Mouse (Mus musculus) stomach, embryonic 15.5 days (tissue): ENCODE data around the gene Cobl. TPM values are rescaled to one million over a fixed set of nuclear protein-coding genes. Genes with fewer than 3 reads are reported as not detected.

Source experiments
- ATAC-seq: fragments of 200-750 bp; cut with Nextera tagmentation; 2 replicates; pipeline ENCODE4 v1.8.0; 2017; ENCODE audit warnings: low read depth, moderate number of reproducible peaks, moderate TSS enrichment; ENCODE audit not compliant: insufficient read depth, low FRiP score
- H3K27ac ChIP-seq: fragments of 300-500 bp; sonication (generic); 2 replicates; pipeline ENCODE4 v1.5.1; 2015; ENCODE audit warnings: mild to moderate bottlenecking, inconsistent platforms
- H3K27me3 ChIP-seq: fragments of 300-500 bp; sonication (generic); replicated peaks from 2 replicates; pipeline ENCODE4 v1.6.1; 2015; ENCODE audit warnings: inconsistent platforms
- H3K36me3 ChIP-seq: fragments of 300-500 bp; sonication (generic); 2 replicates; pipeline ENCODE4 v1.6.1; 2015; ENCODE audit warnings: inconsistent platforms
- H3K4me1 ChIP-seq: fragments of 300-500 bp; sonication (generic); 2 replicates; pipeline ENCODE4 v1.6.1; 2015; ENCODE audit warnings: inconsistent platforms
- H3K4me2 ChIP-seq: fragments of 300-500 bp; sonication (generic); 2 replicates; pipeline ENCODE4 v1.6.1; 2015; ENCODE audit warnings: mild to moderate bottlenecking, inconsistent platforms
- H3K4me3 ChIP-seq: fragments of 300-500 bp; sonication (generic); replicated peaks from 2 replicates; pipeline ENCODE4 v1.5.1; 2015; ENCODE audit warnings: inconsistent platforms
- H3K9ac ChIP-seq: fragments of 300-500 bp; sonication (generic); 2 replicates; pipeline ENCODE4 v1.6.1; 2015; ENCODE audit warnings: inconsistent platforms
- H3K9me3 ChIP-seq: fragments of 300-500 bp; sonication (generic); 2 replicates; pipeline ENCODE4 v1.6.1; 2016; ENCODE audit warnings: inconsistent platforms
- WGBS: fragments of 180-500 bp; shearing (Covaris S2); methylation state at CpG from one replicate; pipeline ENCODE4 v1.1.7; 2015; 5-methylcytosine and 5-hydroxymethylcytosine counted together
- polyA plus RNA-seq: library from polyadenylated mRNA; unstranded; fragments of >200 nt; fragmentation: Nextera tagmentation; extraction: Ambion mirVana; gene quantifications from 2 replicates; pipeline ENCODE4 v1.2.1, GENCODE M21; 2015

Gene Cobl
- polyA plus RNA-seq, 1 experiment from 2014 or later: 7.7 TPM

DNA sequence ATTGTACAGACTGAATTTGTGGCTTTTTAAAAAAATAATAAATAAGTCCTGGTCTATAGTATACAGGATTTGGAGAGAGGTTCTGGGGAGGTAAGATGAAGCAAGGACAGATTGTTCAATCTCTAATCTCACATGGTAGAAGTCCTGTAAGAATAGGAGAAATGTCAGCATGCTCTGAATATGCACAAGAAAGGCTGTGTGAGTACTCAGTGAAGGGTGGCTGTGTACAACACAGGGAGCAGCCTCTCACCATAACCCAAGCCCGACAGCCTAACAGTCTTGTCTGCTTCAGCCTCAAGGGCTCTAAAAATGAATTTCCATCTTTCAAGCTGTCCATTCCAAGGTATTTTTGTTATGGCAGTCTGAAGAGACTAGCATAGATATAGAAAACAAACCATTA is 3.1 kb upstream of the Cobl start:
- Histone ChIP-seq H3K9ac (no peak overlapping the region), H3K36me3 (no peaks in the 10 kb centered on the region), H3K27me3 (no peaks in the 10 kb centered on the region), H3K4me1 (0 out of 2 replicates have a peak, but pooled peaks cover 8% of the 10 kb centered on the region), H3K4me3 (no peak overlapping the region), H3K4me2 (no peak overlapping the region), H3K9me3 (no peaks in the 10 kb centered on the region), H3K27ac (no peak overlapping the region)
- WGBS: 84% methylated on average over 1 of the region's 1 CpGs
- no peak for ATAC-seq

DNA sequence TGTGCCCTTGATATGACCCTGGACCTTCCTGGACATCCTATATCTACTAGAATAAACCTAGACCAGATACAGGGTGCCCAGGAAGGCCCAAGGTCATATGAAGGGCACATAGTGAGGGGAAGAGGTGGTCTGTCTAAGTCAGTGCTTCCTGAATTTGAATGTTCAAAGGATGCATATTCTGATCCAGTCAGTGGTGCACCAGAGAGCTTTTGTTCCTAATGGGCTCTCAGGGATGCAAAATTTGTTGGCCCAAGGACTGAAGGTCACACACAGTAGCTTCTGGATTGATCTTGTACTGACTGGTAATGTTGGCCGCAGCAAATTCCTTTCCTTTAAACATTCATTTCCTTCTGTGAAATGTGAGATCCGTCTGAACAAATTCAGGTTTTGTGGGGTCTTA is 2.5 kb upstream of the Cobl start:
- Histone ChIP-seq H3K9ac (no peak overlapping the region), H3K9me3 (no peaks in the 10 kb centered on the region), H3K27me3 (no peaks in the 10 kb centered on the region), H3K27ac (no peak overlapping the region), H3K4me3 (no peak overlapping the region), H3K4me1 (0 out of 2 replicates have a peak, but pooled peaks cover 8% of the 10 kb centered on the region), H3K4me2 (no peak overlapping the region), H3K36me3 (no peaks in the 10 kb centered on the region)
- WGBS: 67% methylated on average over 2 of the region's 2 CpGs
- ATAC-seq: no peak

DNA sequence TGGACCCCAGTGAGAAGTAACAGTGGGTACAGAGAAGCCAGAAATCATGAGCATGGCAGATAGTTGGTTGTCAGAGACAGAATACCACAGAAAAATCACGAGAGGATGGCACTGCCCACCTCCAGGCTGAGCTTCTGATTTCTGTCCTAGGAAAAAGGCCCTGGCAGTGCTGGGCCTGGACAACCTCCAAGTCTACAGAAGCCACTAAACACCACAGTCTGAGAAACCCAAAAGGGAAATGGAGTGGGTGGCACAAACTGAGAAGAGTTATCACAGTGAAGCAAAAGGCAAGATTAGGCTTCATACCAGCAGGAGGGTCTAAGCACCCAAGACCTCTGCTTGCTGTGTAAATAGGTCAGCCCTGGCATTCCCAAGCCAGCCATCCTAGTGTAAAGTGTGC is 1.8 kb upstream of the Cobl start:
- H3K4me1 ChIP-seq: 0 out of 2 replicates have a peak, but pooled peaks cover 8% of the 10 kb centered on the region
- 75% methylated on average over 1 of the region's 1 CpGs for WGBS
- no peak overlapping the region for H3K27ac ChIP-seq
- H3K9ac ChIP-seq: no peak overlapping the region
- no peak overlapping the region for H3K4me2 ChIP-seq
- no peaks in the 10 kb centered on the region for H3K9me3 ChIP-seq
- no peak overlapping the region for H3K4me3 ChIP-seq
- H3K36me3 ChIP-seq: no peaks in the 10 kb centered on the region
- H3K27me3 ChIP-seq: no peaks in the 10 kb centered on the region
- ATAC-seq: no peak

DNA sequence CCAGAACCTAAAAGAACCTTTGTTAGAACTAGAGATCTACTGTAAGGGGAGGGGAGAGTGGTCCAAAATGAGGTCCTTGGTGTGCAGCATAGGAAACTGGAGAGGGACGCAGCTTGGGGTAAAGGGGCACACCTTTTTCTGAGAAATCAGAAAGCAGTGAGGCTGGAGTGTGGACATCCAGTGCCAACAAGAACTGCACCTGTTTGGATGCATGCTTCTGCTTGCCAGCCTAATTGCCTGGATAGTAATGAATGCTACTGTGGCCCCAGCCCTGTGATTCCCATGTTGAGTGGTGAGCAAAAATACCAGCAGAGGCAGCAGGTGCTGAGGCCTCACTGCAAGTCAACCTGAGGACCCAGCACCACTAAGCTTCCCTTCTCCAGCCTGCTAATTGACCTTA is 469 bp upstream of the Cobl start:
- no peak for ATAC-seq
- Histone ChIP-seq H3K27ac (no peak overlapping the region), H3K4me3 (peak overlapping the region; percentile 70), H3K9me3 (no peaks in the 10 kb centered on the region), H3K27me3 (no peaks in the 10 kb centered on the region), H3K9ac (no peak overlapping the region), H3K4me1 (0 out of 2 replicates have a peak, but pooled peaks cover 8% of the 10 kb centered on the region), H3K36me3 (no peaks in the 10 kb centered on the region), H3K4me2 (peak overlapping the region; percentile 94)
- 37% methylated on average over 1 of the region's 1 CpGs for WGBS

DNA sequence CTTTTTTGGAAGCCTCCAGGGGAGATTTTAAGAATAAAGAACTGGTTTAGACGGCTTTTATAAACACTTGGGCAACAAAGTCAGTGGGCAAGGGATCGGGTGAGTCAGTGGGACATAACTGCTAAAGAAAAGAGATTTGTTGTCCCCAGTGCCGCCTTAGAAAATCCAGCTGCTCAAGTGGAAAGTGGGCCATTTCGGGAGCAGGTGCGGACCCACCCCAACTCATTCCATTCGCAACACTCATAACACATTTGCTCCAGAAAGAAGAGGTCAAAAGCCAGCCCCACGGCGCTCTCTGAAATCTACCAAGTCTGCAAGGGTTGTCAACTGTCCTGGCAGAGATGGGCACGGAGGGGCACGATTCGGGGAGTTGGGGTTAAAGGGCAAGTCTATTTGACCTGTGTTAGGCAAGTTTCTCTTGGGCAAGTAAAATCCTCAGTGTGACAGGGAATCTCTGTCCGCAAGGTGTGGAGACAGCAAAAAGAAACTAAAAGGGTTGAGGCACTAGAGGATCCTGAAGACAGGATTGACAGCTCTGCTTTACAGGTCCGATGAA is 1.1 kb downstream of the Cobl start:
- ATAC-seq: no peak
- H3K4me1 ChIP-seq: 0 out of 2 replicates have a peak, but pooled peaks cover 8% of the 10 kb centered on the region
- no peak overlapping the region for H3K27ac ChIP-seq
- H3K9me3 ChIP-seq: no peaks in the 10 kb centered on the region
- 51% methylated on average over 13 of the region's 13 CpGs for WGBS
- no peaks in the 10 kb centered on the region for H3K27me3 ChIP-seq
- peak overlapping the region; percentile 70 for H3K4me3 ChIP-seq
- 0 out of 2 replicates have a peak overlapping the region, but pooled peaks have one; percentile 58 for H3K9ac ChIP-seq
- peak overlapping the region; percentile 94 for H3K4me2 ChIP-seq
- no peaks in the 10 kb centered on the region for H3K36me3 ChIP-seq

DNA sequence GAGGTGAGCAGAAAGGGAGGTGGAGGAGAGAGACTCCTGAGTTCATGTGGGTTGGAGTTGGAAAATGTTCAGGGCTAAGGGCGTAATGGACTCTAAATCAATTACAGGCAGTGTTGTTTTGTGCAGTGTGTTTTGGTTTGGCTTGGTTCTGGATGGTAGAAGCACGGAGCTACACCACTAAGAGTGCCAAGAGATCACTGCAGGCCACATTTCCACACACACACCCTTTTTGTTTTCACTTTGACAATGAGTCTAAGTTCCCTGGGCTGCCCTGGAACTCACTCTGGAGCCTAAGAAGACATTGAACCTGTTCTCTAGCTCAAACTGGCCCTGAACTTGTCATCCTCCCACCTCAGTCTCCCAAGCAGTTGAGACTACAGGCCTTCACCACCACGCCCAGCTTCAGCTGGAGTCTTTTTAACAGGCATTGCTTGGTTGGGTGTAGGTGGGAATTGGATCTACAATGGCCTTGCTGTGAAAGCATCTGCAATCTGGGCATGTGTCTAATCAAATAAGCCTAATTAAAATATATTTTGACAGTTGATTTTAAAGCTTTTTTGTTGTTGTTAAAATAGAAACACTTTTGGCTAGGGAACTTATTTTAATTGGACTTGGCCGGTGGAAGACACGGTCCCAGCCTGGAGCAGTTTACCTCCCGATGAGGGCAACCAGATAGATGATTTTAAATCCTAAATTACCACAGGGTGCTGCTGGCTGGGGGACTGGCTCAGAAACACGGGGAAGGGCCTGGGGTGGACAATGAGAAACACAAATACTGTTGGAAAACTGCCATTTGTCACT is 4.8 kb downstream of the Cobl start:
- 70% methylated on average over 7 of the region's 7 CpGs for WGBS
- H3K9me3 ChIP-seq: no peaks in the 10 kb centered on the region
- H3K36me3 ChIP-seq: no peaks in the 10 kb centered on the region
- no peak overlapping the region for H3K4me2 ChIP-seq
- H3K27ac ChIP-seq: no peak overlapping the region
- no peaks in the 10 kb centered on the region for H3K27me3 ChIP-seq
- H3K4me3 ChIP-seq: no peak overlapping the region
- H3K9ac ChIP-seq: no peak overlapping the region
- 0 out of 2 replicates have a peak, but pooled peaks cover 6% of the 10 kb centered on the region for H3K4me1 ChIP-seq
- ATAC-seq: no peak

DNA sequence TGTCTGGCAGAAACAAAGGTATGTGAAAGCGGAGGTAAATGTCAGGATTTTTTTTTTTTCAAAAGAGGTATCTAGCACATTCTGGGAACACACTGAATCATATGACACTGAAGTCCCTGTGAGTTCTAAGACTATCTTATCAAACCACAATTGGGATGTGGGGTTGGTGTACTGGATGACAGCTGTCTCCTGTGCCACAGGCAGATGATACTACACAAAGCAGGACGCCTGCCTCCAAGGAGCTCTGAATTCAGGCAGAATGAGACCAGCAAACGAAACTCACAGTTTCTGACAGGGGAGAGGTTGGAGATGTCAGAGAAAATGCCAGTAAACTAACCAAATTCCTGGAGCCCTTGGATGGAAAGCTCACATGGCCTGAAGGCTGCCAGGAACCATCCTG is 5.9 kb downstream of the Cobl start:
- no peak for ATAC-seq
- no peak overlapping the region for H3K4me3 ChIP-seq
- no peaks in the 10 kb centered on the region for H3K9me3 ChIP-seq
- H3K36me3 ChIP-seq: no peaks in the 10 kb centered on the region
- no peaks in the 10 kb centered on the region for H3K4me1 ChIP-seq
- no peak overlapping the region for H3K27ac ChIP-seq
- 79% methylated on average over 3 of the region's 3 CpGs for WGBS
- no peaks in the 10 kb centered on the region for H3K27me3 ChIP-seq
- no peak overlapping the region for H3K9ac ChIP-seq
- H3K4me2 ChIP-seq: no peak overlapping the region

DNA sequence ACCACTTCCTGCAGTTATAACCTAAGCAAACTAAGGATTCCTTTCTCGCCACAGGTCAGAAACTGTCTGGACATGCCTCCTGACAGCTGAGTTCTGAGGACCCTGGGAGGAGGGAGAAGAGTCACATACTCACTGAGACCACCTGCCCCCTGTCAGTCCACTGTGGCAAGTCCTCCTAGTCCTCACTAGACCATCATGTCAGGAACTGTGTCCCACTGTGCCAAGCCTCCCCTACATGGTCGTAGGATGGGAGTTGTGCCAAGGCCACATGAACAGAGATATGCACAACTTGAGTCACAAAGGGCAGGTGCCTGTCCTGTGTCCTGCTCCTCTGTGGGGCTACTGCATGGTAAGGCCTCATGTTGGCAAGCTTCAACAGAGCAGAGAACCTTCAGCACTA is 6.4 kb downstream of the Cobl start:
- Histone ChIP-seq H3K27ac (no peak overlapping the region), H3K4me3 (no peak overlapping the region)
- ATAC-seq: no peak

DNA sequence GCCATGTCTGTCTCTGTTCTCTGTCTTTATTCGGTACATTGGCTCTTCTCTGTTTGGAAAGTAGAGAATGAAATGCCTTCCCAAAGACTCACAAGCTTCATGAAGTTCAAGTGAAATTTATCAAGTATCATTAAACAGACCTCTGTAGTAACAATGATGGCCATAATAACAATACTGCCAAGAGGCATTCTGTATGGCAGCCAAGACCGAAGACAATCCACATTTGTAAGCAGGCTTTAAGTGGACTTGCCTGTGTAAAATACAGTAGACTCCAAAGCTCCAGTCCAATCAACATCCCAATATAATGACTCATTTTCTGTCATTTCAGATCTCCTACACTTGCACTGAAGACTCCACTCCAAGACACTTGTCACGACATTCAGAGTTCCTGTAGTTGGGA is 16.7 kb downstream of the Cobl start:
- no peak for ATAC-seq
- Histone ChIP-seq H3K36me3 (no peaks in the 10 kb centered on the region), H3K27me3 (no peaks in the 10 kb centered on the region), H3K4me3 (no peak overlapping the region), H3K4me2 (no peak overlapping the region), H3K9ac (no peak overlapping the region), H3K9me3 (no peaks in the 10 kb centered on the region), H3K4me1 (no peaks in the 10 kb centered on the region), H3K27ac (no peak overlapping the region)
- 72% methylated on average over 3 of the region's 3 CpGs for WGBS

More for the DNA sequence above, 6.4 kb downstream of the Cobl start:
- H3K27me3 ChIP-seq: no peaks in the 10 kb centered on the region
- no peak overlapping the region for H3K9ac ChIP-seq
- H3K36me3 ChIP-seq: no peaks in the 10 kb centered on the region
- H3K9me3 ChIP-seq: no peaks in the 10 kb centered on the region
- no peak overlapping the region for H3K4me2 ChIP-seq
- WGBS: 80% methylated on average over 2 of the region's 2 CpGs
- no peaks in the 10 kb centered on the region for H3K4me1 ChIP-seq

DNA sequence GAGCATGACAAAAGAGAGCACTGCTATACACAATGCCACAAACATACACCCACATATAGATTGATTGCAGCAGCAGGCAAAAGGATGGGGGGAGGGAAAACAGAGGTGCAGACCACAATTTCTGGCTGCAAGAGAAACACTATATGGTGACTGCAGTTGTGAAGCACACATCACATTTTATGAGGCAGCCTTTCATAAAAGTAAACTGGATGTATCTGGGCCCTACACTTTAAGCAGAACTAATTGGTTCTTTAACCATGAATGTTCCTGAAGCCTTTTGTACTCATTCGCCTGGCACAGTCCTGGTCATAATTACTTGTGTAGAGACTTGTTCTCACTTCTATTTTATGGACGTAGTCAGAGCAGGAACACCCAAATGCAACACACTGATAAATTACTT is 19.5 kb downstream of the Cobl start:
- Histone ChIP-seq H3K9me3 (no peaks in the 10 kb centered on the region), H3K4me2 (no peak overlapping the region), H3K27ac (no peak overlapping the region), H3K9ac (no peak overlapping the region), H3K4me3 (no peak overlapping the region), H3K27me3 (no peaks in the 10 kb centered on the region), H3K4me1 (no peaks in the 10 kb centered on the region), H3K36me3 (no peaks in the 10 kb centered on the region)
- ATAC-seq: no peak
- WGBS: 60% methylated on average over 2 of the region's 2 CpGs

DNA sequence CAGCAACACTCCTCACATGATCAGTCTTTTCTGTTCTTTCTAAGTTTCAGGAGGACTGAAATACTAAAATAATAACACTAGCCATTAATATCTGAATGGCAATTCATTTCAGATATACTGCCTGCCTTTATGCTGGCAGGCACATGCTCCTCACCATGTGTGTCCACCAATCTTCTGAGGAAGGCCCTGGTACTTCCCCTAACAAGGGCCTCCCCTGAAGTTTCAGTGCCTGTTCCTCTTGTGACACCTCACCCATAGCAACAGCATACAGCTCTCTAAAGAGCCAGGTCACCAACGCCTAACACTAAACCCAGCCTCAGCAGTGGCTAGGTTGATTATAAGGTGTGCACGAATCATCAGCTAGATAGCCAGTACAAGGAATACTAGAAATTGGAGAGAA is 20.5 kb downstream of the Cobl start:
- 78% methylated on average over 2 of the region's 2 CpGs for WGBS
- ATAC-seq: no peak
- Histone ChIP-seq H3K27me3 (no peaks in the 10 kb centered on the region), H3K4me2 (no peak overlapping the region), H3K36me3 (no peaks in the 10 kb centered on the region), H3K4me1 (no peaks in the 10 kb centered on the region), H3K4me3 (no peak overlapping the region), H3K9ac (no peak overlapping the region), H3K9me3 (no peaks in the 10 kb centered on the region), H3K27ac (no peak overlapping the region)

DNA sequence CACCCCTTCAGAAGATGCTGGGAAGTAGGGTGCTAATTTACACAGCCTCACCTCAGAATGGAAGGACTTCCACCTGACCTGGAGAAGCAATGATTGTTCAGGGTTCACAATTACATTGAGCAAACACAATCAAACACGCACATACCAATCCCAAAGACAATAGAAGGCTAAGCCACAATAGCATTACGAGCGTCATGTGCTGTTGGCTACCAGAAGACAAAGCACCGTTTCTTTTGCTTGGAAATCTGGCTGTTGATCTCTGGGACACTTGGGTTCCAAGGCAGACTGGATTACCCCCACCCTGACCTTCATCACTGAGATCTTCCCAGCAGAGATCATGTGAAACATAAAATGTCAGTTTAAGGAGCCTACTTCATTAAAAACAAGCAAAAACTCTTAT is 21.1 kb downstream of the Cobl start:
- ATAC-seq: no peak
- Histone ChIP-seq H3K27me3 (no peaks in the 10 kb centered on the region), H3K4me2 (no peak overlapping the region), H3K4me3 (no peak overlapping the region), H3K27ac (no peak overlapping the region), H3K9ac (no peak overlapping the region), H3K9me3 (no peaks in the 10 kb centered on the region), H3K4me1 (no peaks in the 10 kb centered on the region), H3K36me3 (no peaks in the 10 kb centered on the region)
- WGBS: 67% methylated on average over 4 of the region's 4 CpGs
